Mouse (Mus musculus) MEL (cell line): ENCODE results near the gene Zfp383.

Source experiments
- E2F4 ChIP-seq: IDR thresholded peaks from 2 replicates; pipeline ENCODE4 v1.6.1; 2011; ENCODE audit warnings: low read depth, low read length, improper control_type of control experiment, borderline replicate concordance
- ZMIZ1 ChIP-seq: IDR thresholded peaks from 2 replicates; pipeline ENCODE4 v1.6.1; 2012; ENCODE audit warnings: low read depth, mild to moderate bottlenecking, inconsistent platforms, low read length, improper control_type of control experiment, moderate library complexity

DNA sequence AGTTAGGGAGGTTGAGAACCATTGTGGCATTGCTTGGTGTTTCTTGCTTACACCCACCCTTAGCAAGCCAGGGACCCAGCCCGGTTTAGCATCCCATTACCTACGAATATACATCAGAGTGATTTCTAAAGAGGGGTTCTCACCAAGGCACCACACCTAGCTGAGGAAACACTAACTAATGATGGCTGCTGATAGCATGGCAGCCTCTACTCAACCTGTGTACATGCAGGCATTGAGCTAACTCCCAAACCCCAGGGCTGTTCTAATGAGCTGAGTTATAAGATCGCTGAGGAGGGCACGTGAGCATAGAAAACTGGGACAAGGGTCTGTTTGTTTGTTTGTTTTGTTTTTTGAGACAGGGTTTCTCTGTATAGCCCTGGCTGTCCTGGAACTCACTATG, 15.3 kb upstream of the Zfp383 start:
- no peak for TF ChIP-seq E2F4
- no peak for TF ChIP-seq ZMIZ1
